Mouse (Mus musculus): ENCODE measurements around the gene Oxsr1. TPM values are rescaled to one million over a fixed set of nuclear protein-coding genes. Genes with fewer than 3 reads are reported as not detected.
A peak's percentile ranks its signal among the peaks of the same experiment; 100 is the strongest.

Gene Oxsr1
- total RNA-seq, 2 experiments from 2014 or later, result 28.0 to 31.4 TPM

GRCm38 (mm10) chr9:119192202-119192990 lies 129.8 kb downstream of the Oxsr1 start:
- intact Hi-C loops (cut with DNase I), result no loop called here
- peak; percentile 7 to 23 for DNase-seq (ENCODE audit: low spot score in 2 of 2)

Other genes starting within 250 kb of the Oxsr1 start
- 10 to 100 TPM in 1 of 2 experiments, 1 to 10 TPM in 1; 9.7 to 10.8 TPM for gene Plcd1, start 228.9 kb downstream of the Oxsr1 start, total RNA-seq (2021)
- 1 to 10 TPM; 2.5 to 4.4 TPM for gene Dlec1, start 219.9 kb downstream of the Oxsr1 start, total RNA-seq (2021)
- gene Acaa1b, start 165.3 kb downstream of the Oxsr1 start, total RNA-seq (2021), result 1 to 10 TPM; 1.3 to 1.9 TPM
- not detected for gene Gm47289, start 163.3 kb downstream of the Oxsr1 start, total RNA-seq (2021)
- not detected for gene Slc22a13, start 113.3 kb downstream of the Oxsr1 start, total RNA-seq (2021)
- gene Acaa1a, start 17.2 kb upstream of the Oxsr1 start, total RNA-seq (2021), result 10 to 100 TPM; 71.4 to 72.6 TPM
- 1 to 10 TPM; 5.4 to 7.3 TPM for gene Myd88, start 19.0 kb upstream of the Oxsr1 start, total RNA-seq (2021)
- 1 to 10 TPM; 3.3 to 3.8 TPM for gene Xylb, start 35.0 kb upstream of the Oxsr1 start, total RNA-seq (2021)
- not detected for gene Slc22a14, start 43.1 kb upstream of the Oxsr1 start, total RNA-seq (2021)
- gene Acvr2b, start 79.7 kb upstream of the Oxsr1 start, total RNA-seq (2021), result 10 to 100 TPM; 14.9 to 17.7 TPM
- gene Exog, start 122.5 kb upstream of the Oxsr1 start, total RNA-seq (2021), result 10 to 100 TPM; 24.7 to 25.6 TPM